Mouse (Mus musculus): ENCODE data around the gene Col6a6.
A peak's percentile ranks its signal among the peaks of the same experiment; 100 is the strongest.

DNA sequence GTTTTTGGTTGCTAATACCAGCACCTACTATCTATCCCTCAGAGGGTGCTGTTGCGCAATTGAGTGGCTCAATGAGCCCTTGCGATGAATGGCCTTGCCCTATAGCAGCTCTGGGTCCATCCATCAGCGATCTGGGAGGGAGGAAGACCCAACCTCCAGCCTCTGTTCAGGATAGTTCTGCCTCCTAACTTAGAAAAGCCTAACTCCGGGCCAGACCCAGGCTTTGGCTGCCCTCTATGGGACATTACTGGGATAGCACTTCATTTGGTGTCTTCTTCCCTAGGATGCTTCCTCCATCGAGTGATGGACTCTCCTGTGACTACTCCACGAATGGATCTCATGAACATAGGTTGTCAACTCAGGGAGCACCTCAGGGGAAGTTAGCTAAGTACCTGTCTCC is 29.8 kb upstream of the Col6a6 start:
- TF ChIP-seq CTCF (IDR thresholded peaks at IDR 0.05; ENCODE audit: borderline replicate concordance, extremely low read depth, insufficient read depth, insufficient read length) (peak; percentile 88), POLR2A (IDR thresholded peaks at IDR 0.05; ENCODE audit: borderline replicate concordance, extremely low read depth, insufficient read depth, insufficient read length, poor library complexity, severe bottlenecking) (no peak)

All from brain, embryonic 14.5 days (tissue).